ENCODE assay signal across 8 mouse cellular contexts in the genomic region with DNA sequence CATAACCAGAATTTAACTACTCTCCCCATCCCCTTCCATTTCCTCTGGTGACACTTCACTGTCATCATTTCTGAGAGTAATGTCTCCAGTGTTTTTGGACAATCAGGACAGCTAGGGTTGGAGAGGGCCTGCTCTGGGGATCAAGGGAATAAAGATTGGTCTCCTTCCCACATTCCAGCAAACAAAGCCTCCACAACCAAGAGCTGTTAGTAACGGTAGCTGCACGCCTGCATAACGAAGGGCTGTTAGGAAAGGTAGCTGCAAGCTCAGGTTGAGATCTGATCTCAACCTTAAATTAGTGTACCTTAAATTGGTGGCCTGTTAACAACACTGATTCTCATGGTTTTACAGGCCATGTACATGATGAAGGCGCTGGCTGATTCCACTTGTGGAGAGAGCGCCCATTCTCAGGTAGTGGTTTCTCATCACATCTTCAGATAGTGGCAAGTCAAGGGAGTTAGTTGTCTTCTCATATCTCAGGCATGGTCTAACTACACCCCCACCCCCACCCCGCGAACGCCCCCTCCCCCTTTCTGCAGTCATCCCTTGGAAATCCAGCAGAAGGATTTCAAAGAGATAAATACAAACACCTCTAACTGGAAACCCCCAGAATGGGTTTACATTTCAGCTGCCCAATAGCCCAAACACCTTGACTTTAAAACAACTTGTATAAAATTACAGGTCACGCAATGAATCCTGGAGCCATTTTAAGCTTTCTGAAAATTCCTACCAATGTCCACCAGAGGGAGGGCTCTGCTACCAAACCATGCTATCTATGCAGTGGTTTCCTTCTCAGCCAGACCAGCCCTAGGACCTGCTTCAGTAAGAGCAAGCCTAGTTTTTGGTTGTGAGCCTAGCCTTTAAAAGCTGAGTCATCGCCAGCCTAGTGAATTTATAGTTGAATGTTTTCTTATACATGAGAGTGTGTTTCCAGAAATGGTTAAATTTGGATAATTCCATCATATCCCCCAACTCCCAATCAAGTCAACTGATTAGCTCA. TPM values are rescaled to one million over a fixed set of nuclear protein-coding genes. Genes with fewer than 3 reads are reported as not detected.
A peak's percentile ranks its signal among the peaks of the same experiment; 100 is the strongest.
DNase-seq lines count a peak whose midpoint lies in the region; ATAC-seq and TF ChIP-seq lines count a peak whose summit lies in the region.

No protein-coding gene starts in this region.

- intact Hi-C loops in left cerebral cortex, postnatal 14 days (cut with DNase I), result loop anchor here (1.0 kb wide), 1 partner anchor 494 kb away; no protein-coding TSS in a partner anchor

- TF ChIP-seq CTCF in ES-Bruce4 (IDR thresholded peaks at IDR 0.05; ENCODE audit: low read depth, low read length), result peak; percentile 20

- H3K4me3 ChIP-seq in heart, embryonic 16.5 days (ENCODE audit: low read length), result no peak overlapping the region
- H3K4me3 ChIP-seq in heart, embryonic 12.5 days, result no peak overlapping the region
- H3K4me3 ChIP-seq in ES-Bruce4 (ENCODE audit: low read depth, low read length), result no peak overlapping the region
- no peak overlapping the region for H3K4me3 ChIP-seq in hindbrain, embryonic 14.5 days (replicated peaks; ENCODE audit: low read length)
- H3K4me3 ChIP-seq in neural tube, embryonic 15.5 days (replicated peaks), result no peak overlapping the region

- TF ChIP-seq EP300 in ES-Bruce4 (IDR thresholded peaks at IDR 0.05; ENCODE audit: insufficient read depth, low read depth, low read length), result no peak

- peaks cover 7% of the 10 kb centered on the region for H3K36me3 ChIP-seq in heart, embryonic 16.5 days (ENCODE audit: control insufficient read depth, insufficient read depth)
- peaks cover 13% of the 10 kb centered on the region for H3K36me3 ChIP-seq in heart, embryonic 12.5 days
- H3K36me3 ChIP-seq in ES-Bruce4 (ENCODE audit: control insufficient read depth, insufficient read depth, low read length, poor library complexity, severe bottlenecking), result peaks cover 10% of the 10 kb centered on the region; the same call in 1 of the 2 replicates
- peaks cover 25% of the 10 kb centered on the region for H3K36me3 ChIP-seq in hindbrain, embryonic 14.5 days (replicated peaks; ENCODE audit: control insufficient read depth, insufficient read depth)
- peaks cover 12% of the 10 kb centered on the region for H3K36me3 ChIP-seq in neural tube, embryonic 15.5 days

- no peak overlapping the region for H3K9ac ChIP-seq in heart, embryonic 16.5 days (ENCODE audit: low read length)
- H3K9ac ChIP-seq in heart, embryonic 12.5 days, result no peak overlapping the region
- no peak overlapping the region for H3K9ac ChIP-seq in ES-Bruce4 (ENCODE audit: low read depth, poor library complexity, severe bottlenecking)
- no peak overlapping the region for H3K9ac ChIP-seq in hindbrain, embryonic 14.5 days
- H3K9ac ChIP-seq in neural tube, embryonic 15.5 days (replicated peaks), result no peak overlapping the region

- no peaks in the 10 kb centered on the region for H3K4me1 ChIP-seq in heart, embryonic 16.5 days (ENCODE audit: control insufficient read depth, insufficient read depth, low read length)
- peaks cover 3% of the 10 kb centered on the region; the same call in 1 of the 2 replicates for H3K4me1 ChIP-seq in heart, embryonic 12.5 days (replicated peaks)
- H3K4me1 ChIP-seq in ES-Bruce4 (ENCODE audit: control insufficient read depth, insufficient read depth, low read length), result no peaks in the 10 kb centered on the region
- H3K4me1 ChIP-seq in hindbrain, embryonic 14.5 days (replicated peaks; ENCODE audit: control insufficient read depth, insufficient read depth, low read length), result no peaks in the 10 kb centered on the region
- no peaks in the 10 kb centered on the region for H3K4me1 ChIP-seq in neural tube, embryonic 15.5 days

- no peak overlapping the region for H3K4me2 ChIP-seq in heart, embryonic 16.5 days (ENCODE audit: low read depth, low read length)
- H3K4me2 ChIP-seq in heart, embryonic 12.5 days, result no peak overlapping the region
- no peak overlapping the region for H3K4me2 ChIP-seq in hindbrain, embryonic 14.5 days (replicated peaks)
- no peak overlapping the region for H3K4me2 ChIP-seq in neural tube, embryonic 15.5 days

- peak; percentile 47; the same call in 1 of the 2 replicates for ATAC-seq in heart, embryonic 16.5 days (replicated peaks; ENCODE audit: extremely low read depth, insufficient read depth, low FRiP score)
- no peak for ATAC-seq in heart, embryonic 12.5 days (ENCODE audit: insufficient number of reproducible peaks, low FRiP score)
- ATAC-seq in hindbrain, embryonic 14.5 days (ENCODE audit: low FRiP score), result peak; percentile 85
- peak; percentile 90 for ATAC-seq in neural tube, embryonic 15.5 days (ENCODE audit: low FRiP score)

- no peak overlapping the region for H3K27ac ChIP-seq in heart, embryonic 16.5 days (ENCODE audit: low read length)
- H3K27ac ChIP-seq in heart, embryonic 12.5 days (ENCODE audit: poor library complexity, severe bottlenecking), result no peak overlapping the region
- H3K27ac ChIP-seq in ES-Bruce4 (ENCODE audit: insufficient read depth, low read length), result no peak overlapping the region
- H3K27ac ChIP-seq in hindbrain, embryonic 14.5 days, result no peak overlapping the region
- H3K27ac ChIP-seq in neural tube, embryonic 15.5 days (replicated peaks), result no peak overlapping the region

- DNase-seq in c-Kit-positive CD71-positive TER-119-negative erythroid progenitor cells, embryonic 14.5 days (ENCODE audit: low read depth), result peak; percentile 31
- DNase-seq in hindbrain, embryonic 14.5 days (ENCODE audit: low spot score), result peak; percentile 82
- peak; percentile 49 to 74 for DNase-seq in left cerebral cortex, postnatal 14 days (ENCODE audit: low spot score in 2 of 2)
- DNase-seq in urinary bladder, adult 18-20 months (ENCODE audit: low spot score in 2 of 2), result no peak

- TF ChIP-seq POLR2A in ES-Bruce4 (IDR thresholded peaks at IDR 0.05; ENCODE audit: insufficient read depth, low read length), result no peak

- H3K9me3 ChIP-seq in heart, embryonic 16.5 days (replicated peaks; ENCODE audit: control insufficient read depth, low read length), result no peaks in the 10 kb centered on the region
- H3K9me3 ChIP-seq in heart, embryonic 12.5 days (replicated peaks), result no peaks in the 10 kb centered on the region
- H3K9me3 ChIP-seq in ES-Bruce4 (replicated peaks; ENCODE audit: control insufficient read depth, insufficient read depth, low read length, poor library complexity, severe bottlenecking), result no peaks in the 10 kb centered on the region
- H3K9me3 ChIP-seq in hindbrain, embryonic 14.5 days (ENCODE audit: control insufficient read depth, low read length), result no peaks in the 10 kb centered on the region
- no peaks in the 10 kb centered on the region for H3K9me3 ChIP-seq in neural tube, embryonic 15.5 days (replicated peaks)

- no peaks in the 10 kb centered on the region for H3K27me3 ChIP-seq in heart, embryonic 16.5 days (ENCODE audit: control insufficient read depth, insufficient read depth, low read length)
- no peaks in the 10 kb centered on the region for H3K27me3 ChIP-seq in heart, embryonic 12.5 days (replicated peaks)
- no peaks in the 10 kb centered on the region for H3K27me3 ChIP-seq in ES-Bruce4 (ENCODE audit: control insufficient read depth, insufficient read depth, low read length, poor library complexity, severe bottlenecking)
- no peaks in the 10 kb centered on the region for H3K27me3 ChIP-seq in hindbrain, embryonic 14.5 days (ENCODE audit: control insufficient read depth, insufficient read depth, low read length)
- H3K27me3 ChIP-seq in neural tube, embryonic 15.5 days (replicated peaks), result no peaks in the 10 kb centered on the region

- WGBS in heart, embryonic 16.5 days, result 76% methylated on average over 10 of the region's 10 CpGs
- WGBS in heart, embryonic 12.5 days, result 69% methylated on average over 10 of the region's 10 CpGs
- 82% methylated on average over 10 of the region's 10 CpGs for WGBS in hindbrain, embryonic 14.5 days
- WGBS in neural tube, embryonic 15.5 days, result 82% methylated on average over 10 of the region's 10 CpGs

RNA-seq across cellular contexts. Expression of gene Fam76b, which starts 21.3 kb away (rescaled TPM):
- polyA plus RNA-seq in heart, embryonic 16.5 days (2015; fragmentation: Nextera tagmentation; extraction: Ambion mirVana), result 13.9 and 16.8 TPM in 2 replicates
- polyA plus RNA-seq in heart, embryonic 12.5 days (2016; fragmentation: Nextera tagmentation; extraction: Ambion mirVana), result 19.8 and 21.3 TPM in 2 replicates
- 49.6 and 58.8 TPM in 2 replicates for polyA plus RNA-seq in ES-Bruce4 (2011; ENCODE audit: insufficient read depth, insufficient read length, low read depth, missing spikeins)
- 21.3 and 22.1 TPM in 2 replicates for polyA plus RNA-seq in hindbrain, embryonic 14.5 days (2014; fragmentation: Nextera tagmentation; extraction: Ambion mirVana)
- total RNA-seq in left cerebral cortex, postnatal 14 days (2021), result 10 to 100 TPM; 16.9 to 19.6 TPM
- 15.5 and 17.3 TPM in 2 replicates for polyA plus RNA-seq in neural tube, embryonic 15.5 days (2015; fragmentation: Nextera tagmentation; extraction: Ambion mirVana)

RNA-seq across cellular contexts. Expression of gene Cep57, which starts 21.9 kb away (rescaled TPM):
- polyA plus RNA-seq in heart, embryonic 16.5 days (2015; fragmentation: Nextera tagmentation; extraction: Ambion mirVana), result 36.3 and 41.5 TPM in 2 replicates
- 41.0 and 42.7 TPM in 2 replicates for polyA plus RNA-seq in heart, embryonic 12.5 days (2016; fragmentation: Nextera tagmentation; extraction: Ambion mirVana)
- polyA plus RNA-seq in ES-Bruce4 (2011; ENCODE audit: insufficient read depth, insufficient read length, low read depth, missing spikeins), result 92.8 and 101 TPM in 2 replicates
- polyA plus RNA-seq in hindbrain, embryonic 14.5 days (2014; fragmentation: Nextera tagmentation; extraction: Ambion mirVana), result 34.6 and 35.5 TPM in 2 replicates
- 10 to 100 TPM; 15.1 to 17.1 TPM for total RNA-seq in left cerebral cortex, postnatal 14 days (2021)
- 33.5 and 44.1 TPM in 2 replicates for polyA plus RNA-seq in neural tube, embryonic 15.5 days (2015; fragmentation: Nextera tagmentation; extraction: Ambion mirVana)

Comparison
In these comparisons a context has a peak if more than half of its experiments do, and no peak if none do; other contexts are left out.
1. DNase-seq: peak in c-Kit-positive CD71-positive TER-119-negative erythroid progenitor cells, embryonic 14.5 days (single experiment), hindbrain, embryonic 14.5 days (single experiment) and left cerebral cortex, postnatal 14 days (2 of 2); none in urinary bladder, adult 18-20 months (0 of 2).